Mouse (Mus musculus) liver, adult 2 months (tissue): ENCODE results near the gene Luc7l2. TPM values are rescaled to one million over a fixed set of nuclear protein-coding genes. Genes with fewer than 3 reads are reported as not detected.

ENCODE experiments used
- DNase-seq: peaks from one replicate; pipeline ENCODE4 v3.0.0-alpha.2; 2011; ENCODE audit warnings: low read depth, low spot score; ENCODE audit errors: extremely low read depth
- H3K27ac ChIP-seq: fragments of 200-500 bp; replicated peaks from 2 replicates; pipeline ENCODE4 v1.5.1; 2012; ENCODE audit warnings: low read depth, mild to moderate bottlenecking, control low read depth, inconsistent platforms, low read length; ENCODE audit not compliant: insufficient read depth
- H3K27me3 ChIP-seq: fragments of 200-500 bp; 2 replicates; pipeline ENCODE4 v1.6.1; 2012; ENCODE audit warnings: mild to moderate bottlenecking, moderate library complexity, low read length, inconsistent platforms; ENCODE audit not compliant: control insufficient read depth, insufficient read depth
- H3K36me3 ChIP-seq: fragments of 200-500 bp; 2 replicates; pipeline ENCODE4 v1.6.1; 2012; ENCODE audit warnings: low read length, inconsistent platforms; ENCODE audit not compliant: control insufficient read depth, insufficient read depth
- H3K4me1 ChIP-seq: fragments of 200-500 bp; 2 replicates; pipeline ENCODE4 v1.6.1; 2011; ENCODE audit warnings: low read length; ENCODE audit not compliant: control insufficient read depth, insufficient read depth
- H3K4me3 ChIP-seq: fragments of 200-500 bp; 2 replicates; pipeline ENCODE4 v1.5.1; 2011; ENCODE audit warnings: low read depth, mild to moderate bottlenecking, control low read depth, low read length, moderate library complexity; ENCODE audit not compliant: insufficient read depth
- H3K79me2 ChIP-seq: fragments of 200-500 bp; 2 replicates; pipeline ENCODE4 v1.6.1; 2012; ENCODE audit warnings: inconsistent platforms, mild to moderate bottlenecking, low read length, moderate library complexity; ENCODE audit not compliant: control insufficient read depth, insufficient read depth
- H3K9ac ChIP-seq: fragments of 200-500 bp; 2 replicates; pipeline ENCODE4 v1.6.1; 2012; ENCODE audit warnings: low read depth, mild to moderate bottlenecking, control low read depth, inconsistent platforms, low read length
- CTCF ChIP-seq: fragments of 200-500 bp; IDR thresholded peaks from 2 replicates; pipeline ENCODE4 v1.5.1; 2011; ENCODE audit warnings: low read depth, low read length, control low read depth
- POLR2A ChIP-seq: fragments of 200-500 bp; IDR thresholded peaks from 2 replicates; pipeline ENCODE4 v1.6.1; 2011; ENCODE audit warnings: low read length, control low read depth; ENCODE audit not compliant: insufficient read depth; ENCODE audit errors: extremely low read depth
- WGBS: fragments of 180-500 bp; shearing (Covaris S2); methylation state at CpG from one replicate; pipeline ENCODE4 v1.1.7; 2018; 5-methylcytosine and 5-hydroxymethylcytosine counted together
- polyA plus RNA-seq: library from polyadenylated mRNA; depleted of rRNA; stranded (reverse); fragments of >200 nt; gene quantifications from 2 replicates; pipeline ENCODE4 v1.2.3, GENCODE M21; 2012; rRNA removed
- total RNA-seq: library from RNA; depleted of rRNA; stranded (reverse); fragments of >200 nt; gene quantifications from 2 replicates; pipeline ENCODE4 v1.2.3, GENCODE M21; 2014; rRNA removed

Gene Luc7l2
- total and polyA plus RNA-seq, 2 experiments, result 20.0 to 128 TPM

GRCm38 (mm10) chr6:38642593-38642992 is 91.5 kb downstream of the Luc7l2 start:
- Histone ChIP-seq H3K4me3 (no peak overlapping the region), H3K27me3 (no peaks in the 10 kb centered on the region), H3K27ac (no peak overlapping the region), H3K4me1 (no peaks in the 10 kb centered on the region), H3K36me3 (no peaks in the 10 kb centered on the region), H3K9ac (no peak overlapping the region), H3K79me2 (no peaks in the 10 kb centered on the region)
- WGBS, result 66% methylated on average over 5 of the region's 5 CpGs
- TF ChIP-seq POLR2A (no peak), CTCF (no peak)
- no peak for DNase-seq

- Histone ChIP-seq H3K79me2 (no peaks in the 10 kb centered on the region), H3K9ac (no peak overlapping the region), H3K4me1 (no peaks in the 10 kb centered on the region), H3K4me3 (no peak overlapping the region), H3K27ac (no peak overlapping the region), H3K36me3 (no peaks in the 10 kb centered on the region), H3K27me3 (no peaks in the 10 kb centered on the region)
- TF ChIP-seq CTCF (no peak), POLR2A (no peak)
- 81% methylated on average over 3 of the region's 3 CpGs for WGBS
- DNase-seq, result no peak
Measured at GRCm38 (mm10) chr6:38643039-38643438, 91.9 kb downstream of the Luc7l2 start.

- H3K9ac ChIP-seq, result no peak overlapping the region
- H3K4me3 ChIP-seq, result no peak overlapping the region
- H3K27ac ChIP-seq, result no peak overlapping the region
- WGBS, result 80% methylated on average over 3 of the region's 3 CpGs
- H3K79me2 ChIP-seq, result no peaks in the 10 kb centered on the region
- no peaks in the 10 kb centered on the region for H3K4me1 ChIP-seq
- DNase-seq, result no peak
- no peaks in the 10 kb centered on the region for H3K36me3 ChIP-seq
- TF ChIP-seq CTCF (peak; percentile 25; the same call in 1 of the 2 replicates), POLR2A (no peak)
- no peaks in the 10 kb centered on the region; the same call in 1 of the 2 replicates for H3K27me3 ChIP-seq
Measured at GRCm38 (mm10) chr6:38649545-38649944, 98.4 kb downstream of the Luc7l2 start.

- TF ChIP-seq POLR2A (no peak), CTCF (peak; percentile 89)
- DNase-seq, result peak; percentile 39
- Histone ChIP-seq H3K9ac (no peak overlapping the region), H3K27me3 (no peaks in the 10 kb centered on the region; the same call in 1 of the 2 replicates), H3K4me1 (no peaks in the 10 kb centered on the region), H3K4me3 (no peak overlapping the region), H3K36me3 (no peaks in the 10 kb centered on the region), H3K27ac (no peak overlapping the region), H3K79me2 (no peaks in the 10 kb centered on the region)
- WGBS, result 37% methylated on average over 14 of the region's 14 CpGs
Measured at GRCm38 (mm10) chr6:38650263-38650937, 99.3 kb downstream of the Luc7l2 start.

Other genes starting within 250 kb of the Luc7l2 start
- 27.9 and 31.8 TPM in 2 replicates for gene Zc3hav1, start 196.7 kb upstream of the Luc7l2 start, total RNA-seq
- gene Zc3hav1, start 196.7 kb upstream of the Luc7l2 start, polyA plus RNA-seq, result 16.3 and 17.0 TPM in 2 replicates
- 0.47 and 0.65 TPM in 2 replicates for gene Ttc26, start 169.9 kb upstream of the Luc7l2 start, total RNA-seq
- gene Ttc26, start 169.9 kb upstream of the Luc7l2 start, polyA plus RNA-seq, result 0.10 and 0.11 TPM in 2 replicates
- gene Ubn2, start 117.4 kb upstream of the Luc7l2 start, total RNA-seq, result 7.9 and 10.6 TPM in 2 replicates
- gene Ubn2, start 117.4 kb upstream of the Luc7l2 start, polyA plus RNA-seq, result 2.2 and 2.9 TPM in 2 replicates
- 63.7 and 93.6 TPM in 2 replicates for gene Fmc1, start 17.8 kb upstream of the Luc7l2 start, total RNA-seq
- gene Fmc1, start 17.8 kb upstream of the Luc7l2 start, polyA plus RNA-seq, result 219 and 299 TPM in 2 replicates
- gene Klrg2, start 85.9 kb downstream of the Luc7l2 start, total RNA-seq, result 0.07 TPM in 1 of 2 replicates, not detected in the other
- gene Klrg2, start 85.9 kb downstream of the Luc7l2 start, polyA plus RNA-seq, result not detected in 2 replicates
- gene Clec2l, start 111.7 kb downstream of the Luc7l2 start, total RNA-seq, result not detected in 2 replicates
- not detected in 2 replicates for gene Clec2l, start 111.7 kb downstream of the Luc7l2 start, polyA plus RNA-seq